Mouse (Mus musculus) urinary bladder, postnatal 10 days (tissue): Measurements from ENCODE around the gene Gm20422.
"Not testable (repeated sequence)": the region's sequence is repeated elsewhere in the genome, so short reads cannot be mapped to it uniquely, and the experiment has no call there.

ENCODE experiments used
- DNase-seq: peaks from one replicate; pipeline ENCODE4 v3.0.0; 2022; ENCODE audit warnings: low spot score

The Gm20422 gene

DNA sequence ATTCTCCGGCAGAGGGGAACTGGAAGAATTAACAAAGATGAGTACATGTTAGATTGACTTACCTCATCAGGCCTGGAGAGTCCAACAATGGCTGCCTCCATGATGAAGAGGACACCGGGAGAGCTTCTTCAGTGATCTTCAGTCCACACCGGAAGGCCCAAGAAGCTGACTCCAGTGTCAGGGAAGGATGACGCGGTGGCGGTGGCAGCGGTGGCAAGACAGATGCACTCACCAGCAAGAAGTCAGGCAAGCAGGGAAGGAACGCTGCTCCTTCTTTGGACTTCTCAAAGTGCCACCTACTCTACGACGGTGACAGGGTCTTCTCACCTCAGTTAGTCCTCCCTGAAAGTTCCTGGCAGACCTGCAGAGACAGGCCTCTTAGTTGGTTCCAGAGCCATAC lies 64.1 kb downstream of the Gm20422 start, which contains the start of gene Zfp869:
TSS of gene Zfp869 (minus strand) at position 101 of the 400 bp plus-strand sequence.
- DNase-seq, result not testable (repeated sequence)

DNA sequence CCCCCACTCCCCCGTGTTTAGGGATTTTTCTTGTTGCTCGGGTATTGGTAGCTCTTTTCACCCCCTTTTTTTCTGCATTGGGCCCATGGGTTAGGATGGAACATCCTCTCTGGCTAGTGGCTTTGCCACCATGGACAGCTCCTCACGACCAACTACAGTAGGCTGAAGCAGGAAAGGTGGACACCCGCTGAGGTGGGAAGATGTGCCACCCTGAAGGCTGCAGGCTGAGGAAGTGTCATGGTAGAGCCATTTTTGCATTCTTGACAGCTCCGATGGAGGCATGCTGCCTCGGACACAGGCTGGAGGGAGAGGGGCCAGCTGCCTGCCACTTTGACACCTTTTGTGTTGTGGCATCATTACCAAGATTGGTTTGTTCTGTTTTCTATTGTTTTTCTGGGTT lies 72.9 kb downstream of the Gm20422 start:
- DNase-seq, result no peak
